Mouse (Mus musculus) layer of hippocampus, adult 9-10 months (tissue): ENCODE results near the gene Cbwd1.
A peak's percentile ranks its signal among the peaks of the same experiment; 100 is the strongest.

Experiments used
- DNase-seq: peaks from one replicate; pipeline ENCODE4 v3.0.0; 2022; ENCODE audit warnings: low spot score

The Cbwd1 gene

GRCm38 (mm10) chr19:24977991-24978390 is 16.6 kb upstream of the Cbwd1 start:
- no peak for DNase-seq

- DNase-seq, result no peak
These were observed 11.4 kb upstream of the Cbwd1 start for GRCm38 (mm10) chr19:24972701-24973390.

- DNase-seq, result no peak
These were observed 9.9 kb upstream of the Cbwd1 start for GRCm38 (mm10) chr19:24971307-24971706.

GRCm38 (mm10) chr19:24966941-24967340 is 5.5 kb upstream of the Cbwd1 start:
- no peak for DNase-seq

- no peak for DNase-seq
These were observed 4.8 kb upstream of the Cbwd1 start for GRCm38 (mm10) chr19:24966203-24966602.

- DNase-seq, result peak; percentile 59
These were observed 2.9 kb downstream of the Cbwd1 start for GRCm38 (mm10) chr19:24958531-24958930.

GRCm38 (mm10) chr19:24945521-24946262 is 15.7 kb downstream of the Cbwd1 start:
- DNase-seq, result no peak

GRCm38 (mm10) chr19:24937084-24937483 is 24.3 kb downstream of the Cbwd1 start:
- DNase-seq, result no peak

GRCm38 (mm10) chr19:24929041-24929440 is 32.4 kb downstream of the Cbwd1 start:
- no peak for DNase-seq

- DNase-seq, result no peak
These were observed 40.5 kb downstream of the Cbwd1 start for GRCm38 (mm10) chr19:24920866-24921265.

GRCm38 (mm10) chr19:24908385-24909155 is 52.8 kb downstream of the Cbwd1 start:
- DNase-seq, result no peak

- no peak for DNase-seq
These were observed 53.8 kb downstream of the Cbwd1 start for GRCm38 (mm10) chr19:24907655-24908054.

- no peak for DNase-seq
These were observed 58.6 kb downstream of the Cbwd1 start for GRCm38 (mm10) chr19:24902821-24903220.

- no peak for DNase-seq
These were observed 59.2 kb downstream of the Cbwd1 start for GRCm38 (mm10) chr19:24902256-24902655.

GRCm38 (mm10) chr19:24901666-24902065 is 59.7 kb downstream of the Cbwd1 start:
- DNase-seq, result no peak

GRCm38 (mm10) chr19:24900581-24901220 is 60.7 kb downstream of the Cbwd1 start, which contains the start of gene Foxd4:
TSS of gene Foxd4 (minus strand) at chr19:24901197.
- DNase-seq, result no peak

GRCm38 (mm10) chr19:24899578-24900544 is 61.5 kb downstream of the Cbwd1 start:
- no peak for DNase-seq

GRCm38 (mm10) chr19:24898737-24899577 is 62.5 kb downstream of the Cbwd1 start:
- DNase-seq, result no peak

- DNase-seq, result no peak
These were observed 63.3 kb downstream of the Cbwd1 start for GRCm38 (mm10) chr19:24897896-24898736.
